Mouse (Mus musculus) kidney, embryonic 14.5 days (tissue): Measurements from ENCODE around the gene Chn2. TPM values are rescaled to one million over a fixed set of nuclear protein-coding genes. Genes with fewer than 3 reads are reported as not detected.

Experiments used
- ATAC-seq: fragments of 200-750 bp; cut with Nextera tagmentation; 2 replicates; pipeline ENCODE4 v1.8.0; 2017; ENCODE audit warnings: moderate number of reproducible peaks, mild to moderate bottlenecking, moderate TSS enrichment, moderate library complexity; ENCODE audit not compliant: low FRiP score, low TSS enrichment
- H3K27ac ChIP-seq: fragments of 300-500 bp; sonication (generic); 2 replicates; pipeline ENCODE4 v1.5.1; 2014; ENCODE audit warnings: low read depth, mild to moderate bottlenecking, low read length, moderate library complexity, mixed read lengths
- H3K27me3 ChIP-seq: fragments of 300-500 bp; sonication (generic); 2 replicates; pipeline ENCODE4 v1.6.1; 2014; ENCODE audit warnings: mild to moderate bottlenecking, low read length; ENCODE audit not compliant: control insufficient read depth, insufficient read depth
- H3K36me3 ChIP-seq: fragments of 300-500 bp; sonication (generic); 2 replicates; pipeline ENCODE4 v1.6.1; 2014; ENCODE audit warnings: low read length, mixed read lengths; ENCODE audit not compliant: control insufficient read depth, insufficient read depth
- H3K4me1 ChIP-seq: fragments of 300-500 bp; sonication (generic); 2 replicates; pipeline ENCODE4 v1.6.1; 2014; ENCODE audit warnings: low read length, mixed read lengths; ENCODE audit not compliant: control insufficient read depth, insufficient read depth
- H3K4me2 ChIP-seq: fragments of 300-500 bp; sonication (generic); replicated peaks from 2 replicates; pipeline ENCODE4 v1.6.1; 2014; ENCODE audit warnings: low read depth, mild to moderate bottlenecking, low read length
- H3K4me3 ChIP-seq: fragments of 300-500 bp; sonication (generic); 2 replicates; pipeline ENCODE4 v1.5.1; 2014; ENCODE audit warnings: mild to moderate bottlenecking, low read length
- H3K9ac ChIP-seq: fragments of 300-500 bp; sonication (generic); 2 replicates; pipeline ENCODE4 v1.6.1; 2014; ENCODE audit warnings: low read depth, mild to moderate bottlenecking, low read length, moderate library complexity
- H3K9me3 ChIP-seq: fragments of 300-500 bp; sonication (generic); 2 replicates; pipeline ENCODE4 v1.6.1; 2016; ENCODE audit warnings: low read length; ENCODE audit not compliant: control insufficient read depth
- WGBS: fragments of 180-500 bp; shearing (Covaris S2); extraction: QIAGEN DNeasy Blood & Tissue Kit; methylation state at CpG from one replicate; pipeline ENCODE4 v1.1.7; 2014; 5-methylcytosine and 5-hydroxymethylcytosine counted together
- polyA plus RNA-seq: library from polyadenylated mRNA; unstranded; fragments of >200 nt; fragmentation: Nextera tagmentation; extraction: Ambion mirVana; gene quantifications from 2 replicates; pipeline ENCODE4 v1.2.1, GENCODE M21; 2014

Chn2 gene
- polyA plus RNA-seq, 1 experiment from 2014 or later = 17.3 TPM

GRCm38 (mm10) chr6:54205471-54205870 is 166.1 kb downstream of the Chn2 start:
- no peak overlapping the region for H3K27ac ChIP-seq
- ATAC-seq = no peak

DNA sequence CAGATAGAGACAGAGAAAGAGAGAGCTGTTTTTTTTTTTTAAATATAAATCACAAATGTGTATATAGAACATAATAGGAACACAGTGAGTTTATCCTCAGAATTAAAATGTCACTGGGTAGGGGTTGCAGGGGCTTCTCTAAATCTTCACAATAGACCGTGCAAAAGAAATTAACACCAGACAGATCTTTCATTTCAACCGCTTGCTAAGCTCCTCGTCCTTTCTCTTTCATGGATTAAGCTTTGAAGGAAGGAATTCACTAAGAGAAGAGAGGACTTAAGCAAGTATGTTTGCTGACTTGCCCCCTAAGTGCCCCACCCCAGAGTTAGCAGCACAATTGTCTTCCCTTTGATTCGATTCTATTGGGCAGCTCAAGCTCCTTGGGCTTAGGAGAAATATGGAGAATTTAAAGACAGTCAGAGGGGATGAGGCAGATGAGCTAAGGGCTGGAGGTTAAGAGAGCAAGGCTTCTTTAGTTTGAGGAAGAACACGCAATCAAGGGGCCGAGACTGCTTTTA is 166.9 kb downstream of the Chn2 start:
- no peak overlapping the region for H3K4me2 ChIP-seq
- no peak overlapping the region for H3K4me3 ChIP-seq
- 76% methylated on average over 6 of the region's 6 CpGs for WGBS
- no peak for ATAC-seq
- no peak overlapping the region for H3K9ac ChIP-seq
- no peaks in the 10 kb centered on the region for H3K27me3 ChIP-seq
- H3K27ac ChIP-seq = no peak overlapping the region
- no peaks in the 10 kb centered on the region for H3K9me3 ChIP-seq
- no peaks in the 10 kb centered on the region for H3K36me3 ChIP-seq
- no peaks in the 10 kb centered on the region for H3K4me1 ChIP-seq

More at GRCm38 (mm10) chr6:54205471-54205870, 166.1 kb downstream of the Chn2 start:
- H3K4me3 ChIP-seq = no peak overlapping the region
- H3K4me1 ChIP-seq = no peaks in the 10 kb centered on the region
- WGBS = 78% methylated on average over 5 of the region's 5 CpGs
- no peaks in the 10 kb centered on the region for H3K36me3 ChIP-seq
- H3K9ac ChIP-seq = no peak overlapping the region
- H3K27me3 ChIP-seq = no peaks in the 10 kb centered on the region
- H3K9me3 ChIP-seq = no peaks in the 10 kb centered on the region
- no peak overlapping the region for H3K4me2 ChIP-seq

DNA sequence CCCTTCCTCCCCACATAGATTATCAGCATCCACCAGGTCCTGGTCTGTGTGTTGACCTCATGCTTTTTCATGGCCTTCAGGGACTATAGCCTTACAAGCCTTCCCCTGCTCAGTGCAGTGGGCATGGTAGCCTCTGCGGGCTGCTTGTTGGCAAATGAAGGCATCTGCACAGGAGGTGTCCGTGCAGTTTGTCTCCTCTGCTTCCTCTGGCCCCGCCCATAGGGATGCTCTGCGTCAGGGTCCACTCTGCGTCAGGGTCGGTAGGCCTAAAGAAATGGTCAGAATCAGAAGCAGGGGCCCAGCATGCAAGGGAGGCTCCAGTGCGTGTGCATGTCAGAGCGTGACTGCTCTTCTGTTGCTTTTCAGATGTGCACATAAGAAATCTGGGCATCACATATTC is 169.4 kb downstream of the Chn2 start:
- ATAC-seq = no peak
- H3K9ac ChIP-seq = no peak overlapping the region

DNA sequence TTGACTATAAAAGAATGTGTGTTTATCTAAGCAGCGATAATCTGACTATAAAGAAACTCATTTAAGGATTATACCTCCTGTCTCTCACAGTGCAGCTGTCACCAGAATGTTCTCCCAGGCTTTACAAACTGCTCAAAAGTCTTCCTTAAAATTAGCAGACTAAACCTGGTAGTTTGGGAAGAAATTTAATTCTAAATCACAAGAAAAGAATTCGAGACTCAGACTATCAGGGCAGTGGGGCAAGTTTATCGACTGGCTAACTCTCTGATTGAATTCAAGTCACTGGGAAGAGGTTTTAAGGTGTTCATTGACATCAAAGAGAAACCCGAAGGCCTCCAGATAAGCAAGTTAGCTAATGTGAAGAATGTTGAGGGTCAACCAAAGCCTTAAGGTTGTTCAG is 171.6 kb downstream of the Chn2 start:
- WGBS = 75% methylated on average over 4 of the region's 4 CpGs
- H3K27me3 ChIP-seq = no peaks in the 10 kb centered on the region
- H3K36me3 ChIP-seq = no peaks in the 10 kb centered on the region
- H3K27ac ChIP-seq = no peak overlapping the region
- H3K4me2 ChIP-seq = no peak overlapping the region
- no peak overlapping the region for H3K9ac ChIP-seq
- H3K4me3 ChIP-seq = no peak overlapping the region
- H3K9me3 ChIP-seq = no peaks in the 10 kb centered on the region
- H3K4me1 ChIP-seq = no peaks in the 10 kb centered on the region
- ATAC-seq = no peak

More for the DNA sequence above, 169.4 kb downstream of the Chn2 start:
- Histone ChIP-seq H3K27ac (no peak overlapping the region), H3K36me3 (no peaks in the 10 kb centered on the region), H3K9me3 (no peaks in the 10 kb centered on the region), H3K4me2 (no peak overlapping the region), H3K4me3 (no peak overlapping the region), H3K27me3 (no peaks in the 10 kb centered on the region), H3K4me1 (no peaks in the 10 kb centered on the region)
- 81% methylated on average over 8 of the region's 8 CpGs for WGBS

DNA sequence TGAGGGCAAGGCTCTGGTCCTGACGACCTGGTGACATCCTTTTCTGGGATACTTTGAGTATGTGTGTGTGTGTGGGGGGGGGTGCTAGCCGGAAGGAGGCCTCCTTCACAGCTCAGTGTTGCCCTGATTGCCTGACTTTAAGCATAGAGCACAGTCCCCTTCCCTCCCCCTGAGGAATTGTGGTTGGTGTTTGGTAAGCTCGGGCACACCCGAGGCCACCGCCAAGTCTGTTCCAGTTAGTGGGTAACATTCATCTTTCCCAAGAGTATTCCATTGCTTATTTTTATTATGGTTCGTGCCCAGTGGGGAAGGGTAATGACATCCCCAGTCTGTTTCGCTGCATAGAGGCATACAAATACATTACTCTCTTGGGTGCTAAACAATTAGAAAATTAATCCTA is 172.6 kb downstream of the Chn2 start:
- Histone ChIP-seq H3K27me3 (no peaks in the 10 kb centered on the region), H3K9ac (no peak overlapping the region), H3K4me3 (no peak overlapping the region), H3K36me3 (no peaks in the 10 kb centered on the region), H3K4me1 (no peaks in the 10 kb centered on the region), H3K4me2 (no peak overlapping the region), H3K27ac (no peak overlapping the region), H3K9me3 (no peaks in the 10 kb centered on the region)
- WGBS = 68% methylated on average over 7 of the region's 7 CpGs
- no peak for ATAC-seq

- no peak overlapping the region for H3K9ac ChIP-seq
- H3K36me3 ChIP-seq = no peaks in the 10 kb centered on the region
- H3K27me3 ChIP-seq = no peaks in the 10 kb centered on the region
- no peaks in the 10 kb centered on the region for H3K9me3 ChIP-seq
- H3K4me3 ChIP-seq = no peak overlapping the region
- H3K4me2 ChIP-seq = no peak overlapping the region
- no peak for ATAC-seq
- no peak overlapping the region for H3K27ac ChIP-seq
- WGBS = 86% methylated on average over 7 of the region's 7 CpGs
- H3K4me1 ChIP-seq = no peaks in the 10 kb centered on the region
Measured at GRCm38 (mm10) chr6:54213743-54214142, 174.4 kb downstream of the Chn2 start.

GRCm38 (mm10) chr6:54215636-54216035 is 176.3 kb downstream of the Chn2 start:
- 90% methylated on average over 8 of the region's 8 CpGs for WGBS
- H3K4me3 ChIP-seq = no peak overlapping the region
- no peaks in the 10 kb centered on the region for H3K27me3 ChIP-seq
- ATAC-seq = no peak
- no peak overlapping the region for H3K27ac ChIP-seq
- no peaks in the 10 kb centered on the region for H3K9me3 ChIP-seq
- no peaks in the 10 kb centered on the region for H3K4me1 ChIP-seq
- no peaks in the 10 kb centered on the region for H3K36me3 ChIP-seq
- no peak overlapping the region for H3K4me2 ChIP-seq
- no peak overlapping the region for H3K9ac ChIP-seq

DNA sequence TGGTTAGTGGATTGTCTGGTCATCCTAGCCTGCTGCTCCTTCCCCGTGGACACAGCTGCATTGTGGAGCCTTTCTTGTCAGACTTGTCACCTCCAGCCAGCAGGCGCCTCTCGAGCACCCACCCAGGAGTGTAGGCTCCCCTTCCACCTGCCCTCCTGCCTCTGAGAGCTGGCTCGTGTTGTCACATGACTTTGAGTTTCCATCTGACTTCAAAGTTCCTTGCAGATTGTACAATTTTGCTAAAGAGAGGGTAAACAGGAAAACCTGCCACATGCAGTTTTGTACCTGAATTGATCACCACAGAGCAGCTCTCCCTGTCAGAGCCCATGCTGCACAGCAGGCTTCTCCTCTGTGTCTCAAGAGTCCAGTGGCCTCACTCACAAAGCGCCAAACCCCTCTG is 177.2 kb downstream of the Chn2 start:
- Histone ChIP-seq H3K4me3 (no peak overlapping the region), H3K27me3 (no peaks in the 10 kb centered on the region), H3K9me3 (no peaks in the 10 kb centered on the region), H3K4me2 (no peak overlapping the region), H3K36me3 (no peaks in the 10 kb centered on the region), H3K9ac (no peak overlapping the region), H3K27ac (no peak overlapping the region), H3K4me1 (no peaks in the 10 kb centered on the region)
- 76% methylated on average over 5 of the region's 5 CpGs for WGBS
- no peak for ATAC-seq

GRCm38 (mm10) chr6:54220124-54220523 is 180.8 kb downstream of the Chn2 start:
- no peak for ATAC-seq
- Histone ChIP-seq H3K4me3 (no peak overlapping the region), H3K27me3 (no peaks in the 10 kb centered on the region), H3K4me1 (peaks cover 10% of the 10 kb centered on the region), H3K4me2 (no peak overlapping the region), H3K27ac (no peak overlapping the region), H3K9ac (no peak overlapping the region), H3K36me3 (no peaks in the 10 kb centered on the region), H3K9me3 (no peaks in the 10 kb centered on the region)
- 87% methylated on average over 14 of the region's 14 CpGs for WGBS
